Mouse (Mus musculus) thymus, postnatal 25 days (tissue): ENCODE results near the gene Clpp.

Experiments
- DNase-seq: peaks from one replicate; pipeline ENCODE4 v3.0.0; 2022

Clpp gene

DNA sequence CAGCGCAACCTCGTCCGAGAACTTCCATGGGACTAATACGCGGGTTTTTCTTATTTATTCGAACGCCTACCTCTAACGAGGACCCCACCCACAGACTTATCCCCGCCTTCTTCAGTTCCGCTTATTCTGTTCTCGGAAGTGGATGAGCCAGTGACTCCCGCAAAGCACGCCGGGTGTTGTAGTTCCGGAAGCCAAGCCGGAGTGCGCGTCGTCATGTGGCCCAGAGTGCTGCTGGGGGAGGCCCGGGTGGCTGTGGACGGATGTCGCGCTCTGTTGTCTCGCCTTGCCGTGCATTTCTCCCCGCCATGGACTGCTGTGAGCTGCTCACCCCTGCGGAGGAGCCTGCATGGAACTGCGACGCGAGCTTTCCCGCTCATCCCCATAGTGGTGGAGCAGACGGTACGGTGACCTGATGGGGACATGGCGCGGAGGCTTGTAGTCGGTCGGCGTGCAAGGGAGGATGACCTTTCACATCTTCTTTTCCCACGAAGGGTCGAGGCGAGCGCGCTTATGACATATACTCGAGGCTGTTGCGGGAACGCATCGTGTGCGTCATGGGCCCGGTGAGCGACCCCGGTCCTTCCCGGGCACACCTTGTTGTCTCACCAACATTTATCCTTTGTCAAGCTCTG lies at the start of gene Clpp:
Gene Clpp (plus strand): TSS at position 191 of the 632 bp plus-strand sequence.
- DNase-seq, result peak; percentile 96

DNA sequence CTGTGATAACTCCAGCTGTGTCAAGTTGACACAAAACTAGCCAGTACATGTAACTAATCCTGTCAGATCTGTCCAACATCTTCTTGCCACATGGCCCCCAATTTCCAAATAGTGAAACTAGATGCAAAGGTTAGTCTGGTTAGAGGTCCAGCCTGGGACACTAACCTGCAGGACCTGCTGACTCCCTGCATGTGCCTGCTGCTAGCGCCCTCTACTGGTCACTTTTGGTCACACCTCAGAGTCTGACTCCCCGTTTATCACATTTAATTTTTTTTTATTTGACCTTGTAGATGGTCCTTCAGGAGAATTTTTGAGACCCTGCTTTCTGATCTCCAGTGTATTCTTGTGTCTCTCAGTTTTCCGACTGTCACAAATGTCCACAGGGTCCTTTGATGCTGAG lies 39.2 kb upstream of the Clpp start:
- DNase-seq, result peak; percentile 72

DNA sequence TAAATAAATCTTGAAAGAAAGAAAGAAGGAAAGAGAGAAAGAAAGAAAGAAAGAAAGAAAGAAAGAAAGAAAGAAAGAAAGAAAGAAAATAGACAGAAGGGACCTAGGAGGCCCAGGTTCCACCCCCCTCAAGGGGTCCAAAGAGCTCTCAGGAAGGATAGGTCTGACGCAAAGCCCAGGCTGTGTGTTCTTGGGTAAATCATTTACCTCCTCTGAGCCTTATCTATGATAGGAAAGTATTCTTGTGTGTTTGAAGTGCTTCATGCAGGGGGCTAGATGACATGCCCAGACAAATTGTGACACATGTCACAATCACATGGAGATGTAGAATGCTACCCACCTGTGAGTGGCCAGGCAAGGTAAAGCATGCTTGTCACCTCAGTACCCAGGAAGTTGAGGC lies 37.5 kb upstream of the Clpp start:
- DNase-seq, result no peak

DNA sequence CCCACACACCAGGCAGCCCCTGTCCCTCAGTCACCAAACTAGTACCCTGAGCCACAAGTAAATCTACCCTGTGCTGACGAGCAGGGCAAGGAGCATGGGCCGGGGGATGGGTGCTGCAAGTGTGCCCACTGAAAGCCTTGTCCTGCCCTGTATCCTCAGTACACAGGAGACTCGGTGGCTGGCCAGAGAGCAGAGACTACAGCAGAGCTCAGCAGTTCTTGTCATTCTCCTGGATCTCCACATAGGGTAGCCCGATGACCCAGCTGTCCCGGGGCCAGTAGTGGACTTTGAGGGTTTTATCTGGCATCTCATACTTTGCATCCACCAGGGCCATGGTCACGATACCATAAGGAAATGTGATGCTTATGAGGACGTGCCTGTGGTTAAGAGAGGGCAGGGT lies 35.2 kb upstream of the Clpp start:
- DNase-seq, result no peak

DNA sequence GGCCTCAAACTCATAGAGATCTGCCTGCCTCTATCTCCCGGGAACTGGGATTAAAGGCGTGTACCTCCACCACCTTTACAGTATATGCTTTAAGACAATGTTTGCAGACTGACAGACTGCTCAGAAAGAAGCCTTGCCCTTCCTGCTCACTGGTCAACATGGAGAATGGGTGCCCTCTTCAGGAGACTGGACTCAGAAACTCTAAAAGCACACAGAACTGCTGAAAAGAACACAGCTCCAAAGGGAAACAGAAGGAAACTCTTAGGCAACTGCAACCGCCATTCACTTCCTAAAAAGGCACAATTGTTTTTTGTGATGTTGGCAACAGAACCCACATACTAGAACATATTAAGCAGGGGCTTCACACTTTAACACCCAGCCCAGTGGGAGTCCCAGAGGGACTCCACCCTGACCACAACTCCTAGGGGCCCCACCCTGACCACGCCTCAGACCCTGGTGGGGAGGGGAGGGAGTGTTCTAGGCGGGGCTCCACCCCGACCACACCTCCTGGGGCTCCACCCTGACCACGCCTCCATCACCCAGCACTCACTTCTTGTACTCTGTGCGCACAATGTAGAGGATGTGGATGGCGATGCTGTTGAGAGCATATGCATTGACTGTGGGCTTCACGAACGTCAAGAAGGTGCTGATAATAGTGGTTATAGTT lies 32.2 kb upstream of the Clpp start:
- DNase-seq, result peak; percentile 36

DNA sequence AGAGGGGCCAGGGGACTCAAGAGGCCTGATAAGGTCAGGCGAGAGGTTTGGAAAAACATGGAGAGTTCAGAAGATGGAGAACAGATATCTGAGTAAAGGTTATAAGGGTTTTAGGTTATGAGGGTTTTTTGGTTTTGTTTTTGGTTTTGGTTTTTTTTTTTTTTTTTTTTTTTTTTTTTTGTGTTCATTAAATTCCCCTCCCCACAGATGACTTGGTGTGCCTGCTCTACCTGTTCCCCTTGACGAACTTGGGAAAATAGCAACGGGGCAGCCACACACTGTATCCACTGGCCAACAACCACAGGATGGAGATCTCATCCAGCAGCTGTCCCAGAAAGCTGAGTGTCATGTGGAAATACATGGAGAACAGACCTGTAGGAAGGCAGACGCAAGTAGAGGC lies 31.4 kb upstream of the Clpp start:
- no peak for DNase-seq

DNA sequence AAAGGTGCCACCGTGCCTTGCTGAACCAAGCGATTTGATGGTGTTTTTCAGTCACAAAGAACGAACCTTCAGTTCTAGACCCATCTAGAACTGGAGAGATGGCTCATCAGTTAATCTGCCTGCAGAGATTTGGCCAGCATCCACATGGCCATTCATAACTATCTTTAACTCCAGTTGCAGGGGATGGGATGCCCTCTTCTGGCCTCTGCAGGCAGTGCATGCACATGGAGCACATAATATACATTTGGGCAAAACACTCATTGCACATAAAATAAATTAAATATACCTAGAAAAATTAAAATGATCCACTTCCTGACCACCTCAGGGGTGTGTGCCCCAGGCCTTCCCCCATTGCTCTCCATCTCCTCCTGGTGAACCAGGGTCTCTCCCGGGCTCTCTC lies 28.2 kb upstream of the Clpp start:
- DNase-seq, result no peak

DNA sequence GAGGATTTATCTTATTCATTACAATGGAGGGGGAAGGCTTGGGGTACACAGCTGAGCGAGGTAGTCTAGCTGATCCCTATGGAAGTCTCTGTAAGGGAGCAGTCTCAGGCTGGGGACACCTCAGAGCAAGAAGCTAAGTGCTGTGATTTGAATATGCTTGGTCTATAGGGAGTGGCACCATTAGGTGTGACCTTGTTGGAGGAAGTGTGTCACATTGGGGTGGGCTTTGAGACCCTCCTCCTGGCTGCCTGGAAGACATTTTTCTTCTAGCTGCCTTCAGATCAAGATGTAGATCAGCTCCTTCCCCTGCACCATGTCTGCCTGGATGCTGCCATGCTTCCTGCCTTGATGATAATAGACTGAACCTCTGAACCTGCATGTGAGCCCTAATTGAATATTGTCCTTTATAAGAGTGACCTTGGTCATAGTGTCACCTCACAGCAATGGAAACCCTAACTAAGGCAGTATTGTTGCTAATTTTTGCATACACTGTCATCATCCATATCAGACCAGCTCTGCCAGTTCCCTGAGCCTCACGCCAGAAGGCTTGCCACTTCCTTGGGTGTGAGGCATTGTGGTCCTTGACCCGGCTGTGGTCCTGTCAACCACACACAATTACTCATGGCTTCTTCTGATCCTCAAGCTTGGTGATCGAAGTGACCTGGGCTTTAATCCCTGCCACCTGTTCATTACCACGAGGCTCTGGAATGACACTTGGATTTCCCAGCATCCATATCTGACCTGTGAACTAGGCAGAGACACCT lies 27.3 kb upstream of the Clpp start:
- DNase-seq, result no peak

DNA sequence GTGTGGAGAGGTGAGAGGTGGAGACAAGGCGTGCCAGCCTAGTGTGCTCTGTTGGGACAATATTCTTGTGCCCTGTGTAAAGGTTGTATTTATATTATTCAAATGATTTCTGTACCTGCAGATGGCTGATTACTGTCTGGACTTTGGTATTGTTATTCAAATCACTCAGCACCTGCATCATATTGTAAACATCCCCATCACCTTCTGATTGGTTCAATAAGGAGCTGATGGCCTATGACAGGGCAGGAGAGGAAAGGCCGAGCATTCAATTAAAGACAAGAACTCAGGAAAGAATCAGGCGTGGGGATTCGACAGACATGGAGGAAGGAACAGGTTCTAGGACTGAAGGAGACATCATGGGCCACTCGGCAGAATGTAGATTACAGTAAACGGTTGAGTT lies 26.5 kb upstream of the Clpp start:
- no peak for DNase-seq

DNA sequence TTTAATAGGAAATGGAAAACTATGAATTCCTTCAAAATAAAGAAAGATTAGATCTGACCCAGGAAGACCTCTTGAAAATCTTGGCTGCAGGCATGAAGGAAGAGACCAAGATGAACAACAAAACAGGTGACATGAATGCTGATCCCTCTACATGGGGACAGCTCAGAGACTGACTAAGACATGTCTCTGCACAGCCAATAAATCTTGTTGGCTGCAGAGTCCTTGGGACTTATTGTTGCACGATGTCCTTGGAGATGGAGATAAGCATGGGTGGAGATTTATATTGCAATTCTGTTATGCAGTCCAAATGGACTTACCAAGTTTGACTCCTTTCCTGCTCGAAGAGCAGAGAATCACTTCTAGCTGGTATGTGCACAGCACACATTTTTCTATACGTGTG lies 20.8 kb upstream of the Clpp start:
- no peak for DNase-seq

DNA sequence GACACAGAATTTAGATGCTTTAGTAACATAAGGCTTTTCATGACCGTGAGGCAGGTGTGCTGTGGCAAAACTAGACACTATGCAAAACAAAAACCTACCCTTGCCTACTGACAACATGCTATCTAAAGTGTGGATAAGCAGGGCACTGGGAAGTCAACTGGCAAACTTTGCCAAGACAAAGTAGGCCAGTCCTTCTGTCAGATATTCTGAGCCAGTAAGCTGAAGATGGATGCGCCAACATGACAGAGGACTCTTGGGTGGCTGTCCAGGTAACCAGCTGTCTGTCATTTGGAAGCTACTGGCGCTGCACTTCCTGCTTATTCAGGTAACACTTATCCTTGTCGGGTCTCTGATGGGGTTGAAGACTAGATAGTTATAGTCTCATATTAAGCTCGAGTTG lies 20.0 kb upstream of the Clpp start:
- DNase-seq, result no peak

DNA sequence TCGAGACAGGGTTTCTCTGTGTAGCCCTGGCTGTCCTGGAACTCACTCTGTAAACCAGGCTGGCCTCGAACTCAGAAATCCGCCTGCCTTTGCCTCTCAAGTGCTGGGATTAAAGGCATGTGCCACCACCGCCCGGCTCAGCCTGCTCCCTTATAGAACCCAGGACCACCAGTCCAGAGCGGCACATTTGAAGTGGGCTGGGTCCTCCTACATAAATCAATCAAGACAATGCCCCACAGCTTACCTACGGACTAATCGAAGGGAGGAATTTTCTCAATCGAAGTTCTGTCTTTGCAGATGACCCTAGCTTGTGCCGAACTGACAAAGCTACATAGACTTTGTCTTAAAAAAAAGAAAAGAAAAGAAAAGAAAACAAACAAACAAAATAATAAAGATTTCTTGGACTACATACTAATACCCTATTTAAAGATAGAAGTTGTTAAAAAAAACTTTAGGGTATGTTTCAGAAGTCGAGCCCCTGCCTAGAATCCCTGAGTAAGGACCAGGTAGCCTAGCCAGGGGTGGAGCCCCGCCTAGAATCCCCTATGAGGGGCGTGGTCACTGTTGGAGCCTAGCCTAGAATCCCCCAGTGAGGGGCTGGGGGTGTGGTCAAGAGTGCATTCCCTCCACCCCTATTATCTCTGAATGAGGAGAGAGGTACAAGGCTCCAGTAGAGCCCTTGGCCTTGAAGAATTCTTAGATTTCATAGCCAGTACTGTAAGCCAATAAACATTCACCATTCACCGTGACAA lies 16.0 kb upstream of the Clpp start:
- DNase-seq, result no peak

DNA sequence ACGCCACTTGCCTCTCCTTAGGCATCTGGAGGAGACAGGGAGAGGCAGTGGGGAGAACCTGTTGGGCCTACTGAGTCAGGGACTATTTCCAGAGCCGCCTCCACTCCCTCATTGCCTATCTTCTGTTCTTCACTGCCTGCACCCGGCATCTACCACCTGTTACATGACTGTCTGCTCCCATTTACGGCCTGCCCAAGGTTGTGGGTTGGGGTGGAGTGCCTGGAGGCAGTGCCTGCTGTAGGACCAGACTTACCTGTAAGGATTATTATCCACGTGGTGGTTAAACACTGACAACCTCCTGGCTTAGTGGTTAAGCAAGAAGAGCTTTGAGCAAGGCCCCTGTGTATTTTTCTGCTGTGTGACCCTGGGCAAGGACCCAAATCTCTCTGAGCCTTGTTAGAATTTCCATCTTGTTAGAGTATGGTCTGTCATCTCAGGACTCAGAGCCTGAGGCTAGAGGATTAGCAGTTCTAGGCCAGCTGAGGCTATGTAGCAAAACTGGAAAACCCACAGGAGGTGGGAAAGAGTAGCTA lies 15.3 kb upstream of the Clpp start:
- no peak for DNase-seq

DNA sequence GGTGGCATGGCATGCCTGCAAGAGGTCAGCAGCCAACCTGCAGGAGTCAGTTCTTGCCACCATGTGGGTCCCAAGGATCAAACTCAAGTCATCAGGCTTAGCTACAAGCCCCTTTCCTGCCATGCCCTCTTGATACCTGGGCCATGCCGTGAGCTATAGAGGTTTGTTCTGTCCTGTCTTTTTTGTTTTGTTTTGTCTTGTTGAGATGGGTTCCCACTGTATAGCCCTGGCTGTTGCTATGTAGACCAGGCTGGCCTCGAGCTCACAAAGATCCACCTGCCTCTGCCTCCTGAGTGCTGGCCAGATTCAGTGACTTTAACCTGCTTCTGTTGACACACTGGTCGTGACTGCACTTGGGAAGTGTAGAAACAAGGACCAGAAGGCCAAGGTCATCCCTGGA lies 14.7 kb upstream of the Clpp start:
- DNase-seq, result no peak

DNA sequence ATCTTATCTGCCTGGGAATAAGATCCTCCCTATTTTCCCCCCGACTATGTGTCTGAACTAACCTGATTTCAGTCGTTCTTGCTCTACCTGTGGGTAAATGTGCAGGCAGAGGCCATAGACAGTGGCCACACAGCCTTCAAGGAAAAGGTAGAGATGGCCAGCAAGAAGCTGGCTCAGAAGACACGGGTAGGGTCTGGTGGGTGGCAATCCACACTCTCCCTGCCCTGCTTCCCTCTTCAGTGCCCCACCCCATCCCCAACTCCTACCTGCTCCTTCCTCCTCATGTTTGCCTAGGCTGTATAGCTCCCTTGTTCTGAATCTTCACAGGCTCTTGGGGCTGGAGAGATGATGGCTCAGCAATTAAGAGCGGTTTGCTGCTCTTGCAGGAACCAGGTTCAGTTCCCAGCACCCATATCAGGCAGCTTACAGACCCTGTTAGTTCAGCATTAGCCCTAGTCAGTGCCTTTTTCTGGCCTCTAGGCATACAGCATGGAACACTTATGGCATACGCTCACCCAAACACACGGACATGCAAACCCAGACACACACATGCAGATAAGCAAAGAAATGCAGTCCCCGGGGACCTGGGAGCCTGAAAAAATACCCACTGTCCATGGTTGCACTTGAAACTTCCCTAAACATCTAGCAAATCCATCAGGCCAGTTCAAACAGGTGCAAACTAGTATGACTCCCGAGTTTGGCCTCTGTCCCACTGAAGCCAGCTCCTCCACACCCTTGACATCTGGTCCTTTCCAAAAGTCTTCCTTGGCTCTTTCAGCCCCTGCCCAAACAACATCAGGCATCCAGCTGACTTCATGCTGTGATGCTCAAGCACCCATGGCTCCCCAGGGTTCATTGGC lies 13.3 kb upstream of the Clpp start:
- no peak for DNase-seq

DNA sequence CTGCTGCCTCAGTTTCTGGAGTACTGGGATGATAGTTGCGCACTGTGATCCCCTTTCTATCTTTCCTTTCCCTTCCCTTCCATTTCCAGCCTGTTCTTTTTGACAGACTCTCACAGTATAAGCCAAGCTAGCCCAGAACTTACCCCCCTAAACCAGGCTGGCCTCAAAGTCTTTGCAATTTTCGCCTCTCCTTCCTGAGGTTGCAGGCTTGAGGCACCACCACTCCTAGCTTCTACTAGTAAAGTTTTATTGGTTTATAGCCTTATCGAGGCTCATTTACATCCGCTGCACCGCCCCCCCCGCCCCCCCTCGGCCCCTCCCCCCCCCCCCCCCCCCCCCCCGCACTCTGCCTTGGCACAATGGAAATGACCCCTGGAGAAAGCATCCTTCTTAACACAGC lies 10.6 kb upstream of the Clpp start:
- no peak for DNase-seq

DNA sequence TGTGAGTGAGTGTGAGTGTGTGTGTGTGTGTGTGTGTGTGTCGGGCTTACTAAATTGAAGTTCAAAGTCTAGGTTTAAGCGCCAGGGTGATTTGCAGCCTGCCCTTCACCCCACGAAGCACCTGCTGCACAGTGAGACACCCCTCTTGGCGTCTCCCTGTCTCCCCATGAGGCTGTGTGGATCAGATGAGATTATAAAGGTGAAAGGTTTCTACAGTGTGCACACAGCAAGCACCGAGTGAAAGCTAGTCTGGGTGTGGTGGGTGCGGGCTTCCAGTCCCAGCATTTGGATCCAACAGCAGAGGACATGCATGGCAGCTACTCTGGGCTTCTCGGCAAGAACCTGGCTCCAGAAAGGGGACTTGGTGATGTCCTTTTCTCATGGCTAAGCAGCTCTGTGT lies 9.1 kb upstream of the Clpp start:
- DNase-seq, result no peak

DNA sequence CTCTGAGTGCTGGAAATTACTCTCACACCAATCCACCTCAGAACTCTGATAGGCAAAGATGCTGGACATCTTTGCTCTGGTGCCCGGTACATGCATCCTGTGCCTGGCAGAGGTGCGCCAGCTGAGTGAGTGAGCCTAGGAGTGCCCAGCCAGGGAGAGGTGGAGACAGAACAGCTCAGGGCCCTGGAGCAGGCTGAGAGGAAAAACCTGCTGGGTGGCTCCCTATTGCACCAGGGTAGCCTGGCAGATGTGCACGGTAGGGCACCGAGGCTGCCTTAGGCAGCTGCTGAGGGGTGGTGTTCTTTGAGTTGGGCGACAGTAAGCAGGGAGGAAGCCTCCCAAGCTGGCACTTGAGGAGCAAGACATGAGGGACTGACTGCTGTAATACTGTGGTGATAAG lies 8.1 kb upstream of the Clpp start, which contains the start of gene Acer1:
Gene Acer1 (minus strand): TSS at position 114 of the 400 bp plus-strand sequence.
- DNase-seq, result no peak

DNA sequence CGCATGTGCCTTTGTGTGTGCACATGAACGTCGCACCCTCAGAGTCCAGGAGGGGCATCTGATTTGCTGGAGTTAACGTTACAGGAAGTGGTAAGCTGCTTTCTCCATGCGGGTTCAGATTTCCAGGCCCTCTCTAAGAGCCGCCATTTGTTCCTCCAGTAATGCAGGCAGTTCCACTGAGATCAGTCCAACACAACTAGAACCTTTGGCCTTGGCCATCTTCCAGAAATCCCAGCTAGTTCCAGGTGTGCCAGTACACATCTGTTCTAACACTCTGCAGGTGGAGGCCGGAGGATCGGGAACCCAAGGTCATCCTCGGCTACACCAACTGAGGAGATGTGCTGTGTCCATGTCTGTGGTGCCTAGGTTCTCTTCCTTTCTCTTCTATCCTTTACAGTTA lies 5.2 kb upstream of the Clpp start:
- no peak for DNase-seq

DNA sequence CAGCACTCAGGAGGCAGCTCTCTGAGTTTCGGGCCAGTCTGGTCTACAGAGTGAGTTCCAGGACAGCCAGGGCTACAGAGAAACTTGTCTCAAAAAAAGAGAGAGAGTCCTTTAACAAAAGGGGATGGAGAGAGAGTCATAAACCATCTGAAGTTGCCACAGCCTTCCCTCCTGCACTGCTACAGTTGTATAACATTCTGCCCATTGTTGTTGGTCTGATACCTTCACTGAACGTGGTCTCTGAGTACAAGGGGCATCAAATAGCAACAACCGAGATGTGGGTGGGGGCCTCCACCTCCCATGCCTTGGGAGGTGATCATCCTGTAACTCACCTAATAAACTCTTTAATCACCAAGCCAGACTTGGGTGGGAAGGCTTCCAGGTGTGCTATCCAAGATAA lies 4.4 kb upstream of the Clpp start:
- DNase-seq, result no peak

DNA sequence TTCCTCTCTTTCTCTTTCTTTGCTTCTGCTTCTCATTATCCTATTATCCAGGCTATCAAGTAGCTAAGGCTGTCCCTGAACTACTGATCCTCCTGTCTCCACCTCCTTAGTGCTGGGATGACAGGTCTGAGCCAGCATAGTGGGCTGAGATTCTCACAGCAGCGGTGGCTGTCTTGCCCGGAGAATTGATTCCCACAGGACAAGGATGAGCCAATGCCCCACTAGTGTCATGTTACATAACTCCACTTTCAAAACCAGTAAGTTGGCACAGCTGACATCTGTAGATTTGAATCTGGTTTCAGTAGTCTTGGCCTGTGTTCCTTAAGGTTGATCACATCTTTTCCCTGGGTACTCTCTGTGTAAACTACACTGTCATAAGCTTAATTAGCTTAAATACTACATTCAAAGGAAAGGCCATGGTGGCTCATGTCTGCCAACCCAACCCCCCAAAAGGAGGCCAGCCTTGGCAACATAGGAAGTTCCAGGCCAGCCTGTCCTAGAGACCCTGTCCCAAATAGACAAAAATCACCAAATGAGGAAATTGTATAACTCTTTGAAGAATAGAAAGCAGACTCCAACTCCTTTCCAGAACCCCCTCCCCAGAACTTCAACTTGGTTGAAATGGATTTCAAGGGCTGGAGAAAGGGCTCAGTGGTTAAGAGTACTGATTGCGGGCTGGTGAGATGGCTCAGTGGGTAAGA lies 3.9 kb upstream of the Clpp start:
- no peak for DNase-seq

DNA sequence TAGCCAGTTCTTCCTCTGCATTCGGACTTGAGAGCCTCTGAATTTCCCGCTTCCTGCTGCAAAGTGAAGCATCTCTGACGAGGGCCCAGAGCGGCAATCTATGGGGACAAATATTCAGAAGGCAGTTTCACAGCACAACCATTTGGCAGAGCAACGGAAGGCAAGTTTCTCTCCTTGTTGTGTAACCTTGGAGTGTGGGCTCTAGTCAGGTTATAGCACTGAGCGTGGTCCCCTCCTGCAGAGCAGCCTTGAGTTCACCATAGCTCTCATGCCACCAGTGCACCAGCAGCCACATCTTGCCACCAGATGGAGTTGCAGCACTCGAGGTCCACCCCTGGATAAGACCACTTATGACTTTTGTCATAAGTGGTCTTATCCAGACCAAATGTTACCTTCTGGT lies 1.7 kb upstream of the Clpp start:
- no peak for DNase-seq
